Mouse (Mus musculus) left cerebral cortex, adult 18-20 months (tissue): Measurements from ENCODE around the gene Asap2. TPM values are rescaled to one million over a fixed set of nuclear protein-coding genes. Genes with fewer than 3 reads are reported as not detected.
A peak's percentile ranks its signal among the peaks of the same experiment; 100 is the strongest.

Experiments used
- DNase-seq, 2 experiments: peaks; one replicate each; pipeline ENCODE4 v3.0.0; 2021 to 2022; ENCODE audit warnings: low spot score in 2 of 2, mixed read lengths in 1 of 2
- total RNA-seq, 2 experiments: library from RNA; stranded (reverse); gene quantifications; 2 replicates each; pipeline ENCODE4 v1.2.3; 2021

Gene Asap2
- total RNA-seq, 2 experiments from 2014 or later, result 34.4 to 36.9 TPM

GRCm38 (mm10) chr12:21130274-21130823 lies 140.1 kb downstream of the Asap2 start:
- no peak for DNase-seq

GRCm38 (mm10) chr12:21132537-21132936 lies 142.3 kb downstream of the Asap2 start:
- DNase-seq, result no peak

GRCm38 (mm10) chr12:21133031-21133430 lies 142.8 kb downstream of the Asap2 start:
- DNase-seq, result no peak

GRCm38 (mm10) chr12:21133972-21134859 lies 144.0 kb downstream of the Asap2 start:
- no peak for DNase-seq

GRCm38 (mm10) chr12:21135651-21136461 lies 145.6 kb downstream of the Asap2 start:
- DNase-seq, result no peak

- no peak for DNase-seq
Observed at GRCm38 (mm10) chr12:21136462-21136751, 146.1 kb downstream of the Asap2 start.

- DNase-seq, result no peak
Observed at GRCm38 (mm10) chr12:21139560-21139959, 149.3 kb downstream of the Asap2 start.

- peak; percentile 69 to 76 for DNase-seq
Observed at GRCm38 (mm10) chr12:21140153-21140552, 149.9 kb downstream of the Asap2 start.

- DNase-seq, result no peak
Observed at GRCm38 (mm10) chr12:21140741-21141308, 150.6 kb downstream of the Asap2 start.

GRCm38 (mm10) chr12:21141691-21142300 lies 151.5 kb downstream of the Asap2 start:
- DNase-seq, result no peak

GRCm38 (mm10) chr12:21142489-21143254 lies 152.4 kb downstream of the Asap2 start:
- DNase-seq, result no peak

GRCm38 (mm10) chr12:21144602-21145001 lies 154.3 kb downstream of the Asap2 start:
- DNase-seq, result no peak

GRCm38 (mm10) chr12:21145050-21145449 lies 154.8 kb downstream of the Asap2 start:
- no peak for DNase-seq

GRCm38 (mm10) chr12:21146826-21147225 lies 156.6 kb downstream of the Asap2 start:
- DNase-seq, result no peak

- peak; percentile 54 to 68 for DNase-seq
Observed at GRCm38 (mm10) chr12:21153279-21153707, 163.0 kb downstream of the Asap2 start.

GRCm38 (mm10) chr12:21155062-21155461 lies 164.8 kb downstream of the Asap2 start:
- DNase-seq, result no peak

GRCm38 (mm10) chr12:21159304-21159703 lies 169.0 kb downstream of the Asap2 start:
- no peak for DNase-seq

GRCm38 (mm10) chr12:21160327-21160828 lies 170.1 kb downstream of the Asap2 start:
- peak in 1 of 2 experiments; percentile 17 for DNase-seq

- no peak for DNase-seq
Observed at GRCm38 (mm10) chr12:21161841-21162240, 171.6 kb downstream of the Asap2 start.

- DNase-seq, result no peak
Observed at GRCm38 (mm10) chr12:21163706-21164105, 173.4 kb downstream of the Asap2 start.
